Mouse (Mus musculus): ENCODE measurements at regions not wholly inside any gene's neighbourhood (a gene's known extent, or its start where the extent isn't known, plus 50 kb on each side); places are given as distances from the start of the nearest gene placed in this dataset.

DNA sequence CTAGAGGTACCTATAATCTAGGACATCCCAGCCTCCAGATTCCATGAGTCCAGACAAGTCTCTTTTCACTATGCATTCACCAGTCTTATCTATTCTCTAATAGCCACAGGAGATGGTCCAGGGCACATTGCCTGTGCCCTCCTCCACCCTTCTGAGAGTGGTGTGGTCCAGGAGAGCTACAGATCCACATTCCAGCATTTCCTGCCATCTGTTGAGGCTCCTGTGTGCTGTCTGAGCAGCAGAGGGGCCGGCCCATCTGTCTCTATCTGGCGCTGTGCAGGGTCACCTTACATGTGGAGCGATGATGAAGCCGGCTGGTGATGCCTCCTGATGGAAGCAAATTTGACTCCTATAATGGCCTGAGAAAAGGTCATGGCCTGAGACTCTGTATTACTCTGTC is 263.9 kb upstream of the Rpl38 start:
- TF ChIP-seq CTCF (IDR thresholded peaks at IDR 0.05) (no peak), POLR2A (IDR thresholded peaks at IDR 0.05; ENCODE audit: insufficient read depth, low read depth, low read length) (no peak), EP300 (IDR thresholded peaks at IDR 0.05; ENCODE audit: insufficient read depth, low read depth, low read length) (no peak)

Measured in heart, adult 2 months (tissue).